Comparison of ENCODE assay signal across 16 mouse cellular contexts in genomic region chr1:106077166-106077565, GRCm38 (mm10).
DNase-seq lines count a peak whose midpoint lies in the region; ATAC-seq and TF ChIP-seq lines count a peak whose summit lies in the region.
"Had no signal": no experiment of that assay in that cellular context is flagged by ENCODE, and none has a peak within 500 bp of the region (broad histone marks: within the 10 kb centered on the region; RNA-seq: fewer than 3 reads in every experiment).

No protein-coding gene starts in this region.

- TF ChIP-seq CTCF in lung, postnatal 0 days (IDR thresholded peaks at IDR 0.05): no peak

- TF ChIP-seq EP300 in lung, postnatal 0 days (IDR thresholded peaks at IDR 0.05): peak; percentile 93

- H3K36me3 ChIP-seq in kidney, embryonic 15.5 days: no peaks in the 10 kb centered on the region
- no peaks in the 10 kb centered on the region for H3K36me3 ChIP-seq in lung, postnatal 0 days (ENCODE audit: insufficient read depth, low read length)
- no peaks in the 10 kb centered on the region for H3K36me3 ChIP-seq in forebrain, embryonic 14.5 days (ENCODE audit: control insufficient read depth, insufficient read depth, low read length)
- H3K36me3 ChIP-seq: embryonic facial prominence, embryonic 13.5 days; forebrain, embryonic 10.5 days; limb, embryonic 15.5 days; midbrain, embryonic 13.5 days had no signal

- H3K4me1 ChIP-seq in kidney, embryonic 15.5 days: peaks cover 1% of the 10 kb centered on the region; the same call in 1 of the 2 replicates
- peaks cover 6% of the 10 kb centered on the region; the same call in 1 of the 2 replicates for H3K4me1 ChIP-seq in brown adipose tissue, adult 24 weeks (ENCODE audit: control insufficient read depth, insufficient read depth, insufficient read length, low read length)
- no peaks in the 10 kb centered on the region; the same call in 1 of the 2 replicates for H3K4me1 ChIP-seq in lung, postnatal 0 days (ENCODE audit: insufficient read depth, low read depth, low read length)
- H3K4me1 ChIP-seq in forebrain, embryonic 14.5 days (ENCODE audit: control insufficient read depth, insufficient read depth, low read length): peaks cover 2% of the 10 kb centered on the region; the same call in 1 of the 2 replicates
- H3K4me1 ChIP-seq: limb, embryonic 15.5 days had no signal

- no peaks in the 10 kb centered on the region for H3K9me3 ChIP-seq in kidney, embryonic 15.5 days (replicated peaks)
- H3K9me3 ChIP-seq in lung, postnatal 0 days (ENCODE audit: low read length): no peaks in the 10 kb centered on the region
- H3K9me3 ChIP-seq in forebrain, embryonic 14.5 days (replicated peaks; ENCODE audit: control insufficient read depth, low read length): no peaks in the 10 kb centered on the region
- H3K9me3 ChIP-seq: embryonic facial prominence, embryonic 13.5 days; forebrain, embryonic 10.5 days; limb, embryonic 15.5 days; midbrain, embryonic 13.5 days had no signal

- H3K4me3 ChIP-seq in kidney, embryonic 15.5 days (replicated peaks): no peak overlapping the region
- H3K4me3 ChIP-seq in brown adipose tissue, adult 24 weeks (ENCODE audit: insufficient read depth, low read depth, low read length): no peak overlapping the region
- H3K4me3 ChIP-seq in lung, postnatal 0 days (ENCODE audit: low read depth, low read length): no peak overlapping the region
- no peak overlapping the region for H3K4me3 ChIP-seq in forebrain, embryonic 14.5 days (ENCODE audit: low read depth, low read length)
- H3K4me3 ChIP-seq: embryonic facial prominence, embryonic 13.5 days; forebrain, embryonic 10.5 days; limb, embryonic 15.5 days; midbrain, embryonic 13.5 days had no signal

- H3K27me3 ChIP-seq in kidney, embryonic 15.5 days: no peaks in the 10 kb centered on the region
- no peaks in the 10 kb centered on the region for H3K27me3 ChIP-seq in lung, postnatal 0 days (replicated peaks; ENCODE audit: insufficient read depth, low read length)
- no peaks in the 10 kb centered on the region for H3K27me3 ChIP-seq in forebrain, embryonic 14.5 days (replicated peaks; ENCODE audit: control insufficient read depth, insufficient read depth, low read length)
- H3K27me3 ChIP-seq: limb, embryonic 15.5 days; midbrain, embryonic 13.5 days; Patski had no signal

- H3K27ac ChIP-seq in kidney, embryonic 15.5 days: no peak overlapping the region
- H3K27ac ChIP-seq in brown adipose tissue, adult 24 weeks (replicated peaks; ENCODE audit: low read depth, low read length): peak overlapping the region; percentile 91
- H3K27ac ChIP-seq in lung, postnatal 0 days (ENCODE audit: low read length): peak overlapping the region; percentile 66
- H3K27ac ChIP-seq in forebrain, embryonic 14.5 days (ENCODE audit: low read depth, low read length): no peak overlapping the region
- H3K27ac ChIP-seq: embryonic facial prominence, embryonic 13.5 days; forebrain, embryonic 10.5 days; limb, embryonic 15.5 days; midbrain, embryonic 13.5 days had no signal

- H3K4me2 ChIP-seq in kidney, embryonic 15.5 days: no peak overlapping the region
- H3K4me2 ChIP-seq in lung, postnatal 0 days (replicated peaks; ENCODE audit: low read depth, low read length): no peak overlapping the region
- H3K4me2 ChIP-seq in forebrain, embryonic 14.5 days (ENCODE audit: low read length): no peak overlapping the region
- H3K4me2 ChIP-seq: embryonic facial prominence, embryonic 13.5 days; limb, embryonic 15.5 days; lung, embryonic 14.5 days; midbrain, embryonic 13.5 days had no signal

- 83% methylated on average over 3 of the region's 3 CpGs for WGBS in kidney, embryonic 15.5 days
- 57% methylated on average over 3 of the region's 3 CpGs for WGBS in lung, postnatal 0 days
- whole genome bisulfite sequencing in forebrain, embryonic 14.5 days: 89% methylated on average over 3 of the region's 3 CpGs

- ATAC-seq in kidney, embryonic 15.5 days (replicated peaks; ENCODE audit: low FRiP score): no peak
- ATAC-seq in lung, postnatal 0 days: peak; percentile 84
- ATAC-seq in forebrain, embryonic 14.5 days: no peak
- ATAC-seq: intestine, embryonic 16.5 days; midbrain, embryonic 13.5 days; Patski had no signal

- DNase-seq in adrenal gland, adult 2 months: peak; percentile 15
- DNase-seq in adrenal gland, postnatal 25 days: no peak
- DNase-seq in kidney, adult 11 months: peak; percentile 51
- DNase-seq in lung, postnatal 0 days (ENCODE audit: low spot score): peak; percentile 74
- no peak for DNase-seq in forebrain, embryonic 14.5 days (ENCODE audit: low spot score)
- no peak for DNase-seq in thymus, postnatal 4 days
- DNase-seq: cerebellum, adult 2 months; lung, embryonic 14.5 days had no signal

- H3K9ac ChIP-seq in kidney, embryonic 15.5 days: no peak overlapping the region
- H3K9ac ChIP-seq in lung, postnatal 0 days (replicated peaks; ENCODE audit: low read depth): no peak overlapping the region
- H3K9ac ChIP-seq in forebrain, embryonic 14.5 days (ENCODE audit: low read length): no peak overlapping the region
- H3K9ac ChIP-seq: embryonic facial prominence, embryonic 13.5 days; limb, embryonic 15.5 days; lung, embryonic 14.5 days; midbrain, embryonic 13.5 days had no signal

Comparison
In these comparisons a context has a peak if more than half of its experiments do, and no peak if none do; other contexts are left out.
1. DNase-seq: peak in adrenal gland, adult 2 months (single experiment), kidney, adult 11 months (single experiment) and lung, postnatal 0 days (single experiment); none in adrenal gland, postnatal 25 days (single experiment), forebrain, embryonic 14.5 days (single experiment) and thymus, postnatal 4 days (single experiment).
2. H3K27ac ChIP-seq: peak in brown adipose tissue, adult 24 weeks (single experiment) and lung, postnatal 0 days (single experiment); none in kidney, embryonic 15.5 days (single experiment) and forebrain, embryonic 14.5 days (single experiment).